In the genomic region with DNA sequence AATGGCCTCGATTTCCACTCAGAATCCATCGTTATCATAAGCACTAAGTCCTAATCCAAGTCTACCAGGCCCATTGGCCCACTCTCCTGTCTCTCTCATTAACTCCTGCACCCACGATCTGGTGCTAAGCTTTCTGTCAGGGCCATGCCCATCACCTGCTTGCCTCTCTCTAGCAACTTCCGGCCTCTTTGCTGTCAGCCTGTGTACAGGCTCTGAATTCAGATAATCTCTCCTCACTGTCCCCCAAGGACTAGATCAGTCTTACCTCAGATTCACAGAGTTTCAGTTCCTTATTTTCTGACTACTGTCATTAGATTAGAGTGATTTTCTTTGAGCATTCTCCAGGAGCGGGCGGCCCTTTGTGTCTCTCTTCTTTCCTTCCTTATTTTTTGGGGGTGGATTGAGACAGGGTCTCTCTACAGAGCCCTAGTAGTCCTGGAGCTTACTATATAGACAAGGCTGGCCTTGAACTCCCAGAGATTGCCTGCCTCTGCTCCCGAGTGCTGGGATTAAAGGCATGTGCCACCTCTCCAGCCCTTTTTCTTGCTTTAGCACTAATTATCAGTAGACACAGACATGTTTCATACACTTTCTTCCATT, we compare ENCODE assay signal across 27 mouse cellular contexts. TPM values are rescaled to one million over a fixed set of nuclear protein-coding genes. Genes with fewer than 3 reads are reported as not detected.
DNase-seq lines count a peak whose midpoint lies in the region; ATAC-seq and TF ChIP-seq lines count a peak whose summit lies in the region.
"Had no signal": no experiment of that assay in that cellular context is flagged by ENCODE, and none has a peak within 500 bp of the region (broad histone marks: within the 10 kb centered on the region; RNA-seq: fewer than 3 reads in every experiment).

No protein-coding gene starts in this region.

- no peaks in the 10 kb centered on the region for H3K27me3 ChIP-seq in lung, postnatal 0 days (replicated peaks; ENCODE audit: insufficient read depth, low read length)
- no peaks in the 10 kb centered on the region for H3K27me3 ChIP-seq in CH12.LX (replicated peaks)
- H3K27me3 ChIP-seq in forebrain, postnatal 0 days (ENCODE audit: insufficient read depth, low read length), result no peaks in the 10 kb centered on the region
- H3K27me3 ChIP-seq: forebrain, embryonic 15.5 days; hindbrain, embryonic 12.5 days; liver, embryonic 12.5 days; stomach, embryonic 15.5 days had no signal

- H3K4me3 ChIP-seq in lung, postnatal 0 days (ENCODE audit: low read depth, low read length), result no peak overlapping the region
- H3K4me3 ChIP-seq in CH12.LX (replicated peaks in 1 of 3; ENCODE audit: low read depth in 2 of 3, low read length in 2 of 3, poor library complexity in 1 of 3), result no peak overlapping the region
- H3K4me3 ChIP-seq in forebrain, postnatal 0 days (ENCODE audit: low read depth, low read length), result no peak overlapping the region
- H3K4me3 ChIP-seq: embryonic facial prominence, embryonic 10.5 days; forebrain, embryonic 15.5 days; heart, embryonic 12.5 days; hindbrain, embryonic 12.5 days; liver, embryonic 12.5 days; stomach, embryonic 15.5 days had no signal

- dilution Hi-C loops in CH12.LX (cut with MboI; ENCODE audit: extremely low pct_ligation_motif_present, extremely low pct_unique_long_range_greater_than_20kb, low sequenced_read_pairs), result no loop called here

- 66% methylated on average over 7 of the region's 7 CpGs for WGBS in lung, postnatal 0 days
- WGBS in forebrain, postnatal 0 days, result 75% methylated on average over 7 of the region's 7 CpGs

- peak; percentile 71 for TF ChIP-seq POLR2A in CH12.LX (IDR thresholded peaks at IDR 0.05; ENCODE audit: low read depth, low read length)

- TF ChIP-seq CTCF in lung, postnatal 0 days (IDR thresholded peaks at IDR 0.05), result no peak
- no peak for TF ChIP-seq CTCF in CH12.LX (conservative IDR thresholded peaks at IDR 0.05 in 1 of 2, IDR thresholded peaks at IDR 0.05 in 1 of 2; ENCODE audit: low read depth in 2 of 2, low read length in 2 of 2)
- TF ChIP-seq CTCF in forebrain, postnatal 0 days (IDR thresholded peaks at IDR 0.05; ENCODE audit: low read depth), result no peak

- TF ChIP-seq RAD21 in CH12.LX (IDR thresholded peaks at IDR 0.05; ENCODE audit: low read depth, low read length), result no peak

- H3K9me3 ChIP-seq in lung, postnatal 0 days (ENCODE audit: low read length), result no peaks in the 10 kb centered on the region
- H3K9me3 ChIP-seq in CH12.LX (replicated peaks; ENCODE audit: low read length), result no peaks in the 10 kb centered on the region
- no peaks in the 10 kb centered on the region for H3K9me3 ChIP-seq in forebrain, postnatal 0 days (ENCODE audit: low read length)
- H3K9me3 ChIP-seq: embryonic facial prominence, embryonic 10.5 days; forebrain, embryonic 15.5 days; heart, embryonic 12.5 days; hindbrain, embryonic 12.5 days; liver, embryonic 12.5 days; stomach, embryonic 15.5 days had no signal

- no peak overlapping the region for H3K27ac ChIP-seq in lung, postnatal 0 days (ENCODE audit: low read length)
- H3K27ac ChIP-seq in CH12.LX (ENCODE audit: insufficient read depth, low read depth), result peak overlapping the region; percentile 59
- no peak overlapping the region for H3K27ac ChIP-seq in forebrain, postnatal 0 days (ENCODE audit: low read depth, low read length)
- H3K27ac ChIP-seq: embryonic facial prominence, embryonic 10.5 days; forebrain, embryonic 15.5 days; hindbrain, embryonic 12.5 days; liver, embryonic 12.5 days; stomach, embryonic 15.5 days had no signal

- no peak overlapping the region for H3K4me2 ChIP-seq in lung, postnatal 0 days (replicated peaks; ENCODE audit: low read depth, low read length)
- H3K4me2 ChIP-seq in CH12.LX (ENCODE audit: insufficient read depth, low read depth, poor library complexity, severe bottlenecking), result peak overlapping the region; percentile 49
- no peak overlapping the region for H3K4me2 ChIP-seq in forebrain, postnatal 0 days (ENCODE audit: low read depth)
- H3K4me2 ChIP-seq: forebrain, embryonic 15.5 days; heart, embryonic 12.5 days; hindbrain, embryonic 12.5 days; liver, embryonic 12.5 days; stomach, embryonic 15.5 days had no signal

- H3K36me3 ChIP-seq in lung, postnatal 0 days (ENCODE audit: insufficient read depth, low read length), result no peaks in the 10 kb centered on the region
- H3K36me3 ChIP-seq in CH12.LX (replicated peaks in 1 of 2; ENCODE audit: control insufficient read depth in 1 of 2, insufficient read depth in 1 of 2, low read length in 1 of 2), result no peaks in the 10 kb centered on the region
- no peaks in the 10 kb centered on the region for H3K36me3 ChIP-seq in forebrain, postnatal 0 days (ENCODE audit: insufficient read depth)
- H3K36me3 ChIP-seq: embryonic facial prominence, embryonic 10.5 days; forebrain, embryonic 15.5 days; heart, embryonic 12.5 days; hindbrain, embryonic 12.5 days; liver, embryonic 12.5 days; stomach, embryonic 15.5 days had no signal

- no peak overlapping the region for H3K9ac ChIP-seq in lung, postnatal 0 days (replicated peaks; ENCODE audit: low read depth)
- peak overlapping the region; percentile 47 for H3K9ac ChIP-seq in CH12.LX (ENCODE audit: insufficient read depth, low read depth)
- H3K9ac ChIP-seq in forebrain, postnatal 0 days, result no peak overlapping the region
- H3K9ac ChIP-seq: forebrain, embryonic 15.5 days; heart, embryonic 12.5 days; hindbrain, embryonic 12.5 days; liver, embryonic 12.5 days; stomach, embryonic 15.5 days had no signal

- no peak for ATAC-seq in lung, postnatal 0 days
- peak; percentile 64 for ATAC-seq in common myeloid progenitor, adult 5-6 weeks (replicated peaks; ENCODE audit: low read depth, poor library complexity, severe bottlenecking)
- peak; percentile 88 for ATAC-seq in neutrophil, adult 5-6 weeks (ENCODE audit: extremely low read depth, insufficient number of reproducible peaks, low FRiP score, poor library complexity, severe bottlenecking)
- ATAC-seq in forebrain, postnatal 0 days, result no peak
- ATAC-seq: forebrain, embryonic 15.5 days; inflammation-experienced regulatory T-cells, adult 6 months; liver, embryonic 12.5 days; midbrain, embryonic 16.5 days had no signal

- DNase-seq in lung, postnatal 36 days, result peak; percentile 13
- no peak for DNase-seq in lung, postnatal 0 days (ENCODE audit: low spot score)
- peak; percentile 93 for DNase-seq in CH12.LX (ENCODE audit: extremely low read depth)
- no peak for DNase-seq in forebrain, postnatal 0 days
- no peak for DNase-seq in kidney, adult 8-10 months
- DNase-seq: adrenal gland, postnatal 25 days; cerebellum, adult 9-10 months; gastrocnemius, postnatal 10 days; heart, adult 18-20 months; heart, postnatal 10 days; kidney, adult 18-20 months; kidney, postnatal 25 days; left cerebral cortex, postnatal 4 days; lung, adult 18-20 months; lung, postnatal 14 days; thymus, adult 18-20 months; thymus, postnatal 36 days had no signal

- in situ Hi-C loops in CH12.LX (cut with MboI; ENCODE audit: low pct_ligation_motif_present, low pct_unique_long_range_greater_than_20kb, low sequenced_read_pairs), result loop anchor here (10.0 kb wide), 1 partner anchor 87 kb away; a partner anchor contains a TSS

- H3K79me2 ChIP-seq in CH12.LX (replicated peaks; ENCODE audit: control insufficient read depth, extremely low read depth, insufficient read depth, poor library complexity, severe bottlenecking), result no peaks in the 10 kb centered on the region

- no peaks in the 10 kb centered on the region for H3K4me1 ChIP-seq in lung, postnatal 0 days (ENCODE audit: insufficient read depth, low read depth, low read length)
- peaks cover 6 to 30% of the 10 kb centered on the region in 2 experiments for H3K4me1 ChIP-seq in CH12.LX (ENCODE audit: control insufficient read depth in 1 of 2, insufficient read depth in 2 of 2)
- H3K4me1 ChIP-seq in forebrain, postnatal 0 days (ENCODE audit: insufficient read depth), result no peaks in the 10 kb centered on the region; the same call in 1 of the 2 replicates
- H3K4me1 ChIP-seq: embryonic facial prominence, embryonic 10.5 days; forebrain, embryonic 15.5 days; heart, embryonic 12.5 days; hindbrain, embryonic 12.5 days had no signal

- TF ChIP-seq EP300 in lung, postnatal 0 days (IDR thresholded peaks at IDR 0.05), result no peak
- TF ChIP-seq EP300 in CH12.LX (IDR thresholded peaks at IDR 0.05; ENCODE audit: low read length), result peak; percentile 93

TF ChIP-seq in CH12.LX, 34 proteins besides CTCF, POLR2A, EP300 and RAD21 (continues in another document):
- TF ChIP-seq ZC3H11A (IDR thresholded peaks at IDR 0.05; ENCODE audit: low read depth, low read length), result no peak
- peak; percentile 81 for TF ChIP-seq ELF1 (IDR thresholded peaks at IDR 0.05; ENCODE audit: low read depth, low read length)
- no peak for TF ChIP-seq UBTF (IDR thresholded peaks at IDR 0.05; ENCODE audit: low read depth, low read length)
- TF ChIP-seq GABPA (IDR thresholded peaks at IDR 0.05; ENCODE audit: insufficient replicate concordance, low read depth, low read length), result no peak
- TF ChIP-seq MAX (IDR thresholded peaks at IDR 0.05; ENCODE audit: low read length), result peak; percentile 65; the same call in 1 of the 2 replicates

RNA-seq across cellular contexts. Expression of a gene that starts 14.0 kb away (rescaled TPM):
- polyA plus RNA-seq in lung, postnatal 0 days (2015; fragmentation: Nextera tagmentation; extraction: Ambion mirVana), result 19.9 and 21.2 TPM in 2 replicates
- total RNA-seq in CH12.LX (2012; rRNA removed) (9.9 and 12.3 TPM in 2 replicates), CH12.LX (2014; rRNA removed) (15.5 and 16.5 TPM in 2 replicates)
- polyA plus RNA-seq in CH12.LX (2012; ENCODE audit: insufficient read length, low read depth), result 23.7 and 26.4 TPM in 2 replicates
- total RNA-seq in common myeloid progenitor, adult 5-6 weeks (2017), result 26.1 and 29.4 TPM in 2 replicates
- total RNA-seq in neutrophil, adult 5-6 weeks (2017), result 107 and 127 TPM in 2 replicates
- 28.9 and 35.0 TPM in 2 replicates for total RNA-seq in forebrain, postnatal 0 days (2014; rRNA removed)
- polyA plus RNA-seq in forebrain, postnatal 0 days (2015; fragmentation: Nextera tagmentation; extraction: Ambion mirVana), result 26.2 and 32.8 TPM in 2 replicates

RNA-seq across cellular contexts. Expression of a gene that starts 24.5 kb away (rescaled TPM):
- 13.0 and 16.0 TPM in 2 replicates for polyA plus RNA-seq in lung, postnatal 0 days (2015; fragmentation: Nextera tagmentation; extraction: Ambion mirVana)
- total RNA-seq in CH12.LX (2012; rRNA removed) (23.4 and 32.5 TPM in 2 replicates), CH12.LX (2014; rRNA removed) (63.0 and 63.5 TPM in 2 replicates)
- polyA plus RNA-seq in CH12.LX (2012; ENCODE audit: insufficient read length, low read depth), result 26.6 and 30.1 TPM in 2 replicates
- total RNA-seq in common myeloid progenitor, adult 5-6 weeks (2017), result 50.0 and 58.0 TPM in 2 replicates
- total RNA-seq in neutrophil, adult 5-6 weeks (2017), result 25.3 and 25.5 TPM in 2 replicates
- 16.1 and 20.5 TPM in 2 replicates for total RNA-seq in forebrain, postnatal 0 days (2014; rRNA removed)
- 16.8 and 19.3 TPM in 2 replicates for polyA plus RNA-seq in forebrain, postnatal 0 days (2015; fragmentation: Nextera tagmentation; extraction: Ambion mirVana)

RNA-seq across cellular contexts. Expression of a gene that starts 32.6 kb away (rescaled TPM):
- 166 and 175 TPM in 2 replicates for polyA plus RNA-seq in lung, postnatal 0 days (2015; fragmentation: Nextera tagmentation; extraction: Ambion mirVana)
- total RNA-seq in CH12.LX (2012; rRNA removed) (67.4 and 79.5 TPM in 2 replicates), CH12.LX (2014; rRNA removed) (177 and 208 TPM in 2 replicates)
- 137 and 154 TPM in 2 replicates for polyA plus RNA-seq in CH12.LX (2012; ENCODE audit: insufficient read length, low read depth)
- 116 and 120 TPM in 2 replicates for total RNA-seq in common myeloid progenitor, adult 5-6 weeks (2017)
- 87.3 and 91.0 TPM in 2 replicates for total RNA-seq in neutrophil, adult 5-6 weeks (2017)
- total RNA-seq in forebrain, postnatal 0 days (2014; rRNA removed), result 92.8 and 106 TPM in 2 replicates
- polyA plus RNA-seq in forebrain, postnatal 0 days (2015; fragmentation: Nextera tagmentation; extraction: Ambion mirVana), result 231 and 236 TPM in 2 replicates

Comparison
In these comparisons a context has a peak if more than half of its experiments do, and no peak if none do; other contexts are left out.
1. DNase-seq: peak in lung, postnatal 36 days (single experiment) and CH12.LX (single experiment); none in lung, postnatal 0 days (single experiment), forebrain, postnatal 0 days (single experiment) and kidney, adult 8-10 months (0 of 2).
2. ATAC-seq: peak in common myeloid progenitor, adult 5-6 weeks (single experiment) and neutrophil, adult 5-6 weeks (single experiment); none in lung, postnatal 0 days (single experiment) and forebrain, postnatal 0 days (single experiment).